Mouse (Mus musculus): Measurements from ENCODE around the gene Trim33.

- TF ChIP-seq CTCF (IDR thresholded peaks at IDR 0.05; ENCODE audit: low read depth, low read length): peak; percentile 23
- no peak for TF ChIP-seq POLR2A (IDR thresholded peaks at IDR 0.05; ENCODE audit: insufficient read depth, low read length)
Observed at GRCm38 (mm10) chr3:103392613-103393258, 113.6 kb downstream of the Trim33 start.
